Mouse (Mus musculus) thymus, postnatal 36 days (tissue): ENCODE results near the gene Olfr1368.
A peak's percentile ranks its signal among the peaks of the same experiment; 100 is the strongest.
"Not testable (repeated sequence)": the region's sequence is repeated elsewhere in the genome, so short reads cannot be mapped to it uniquely, and the experiment has no call there.

ENCODE experiments used
- DNase-seq, 2 experiments: peaks; one replicate each; pipeline ENCODE4 v3.0.0; 2022; ENCODE audit warnings: mixed read lengths in 2 of 2

Gene Olfr1368

GRCm38 (mm10) chr13:21166936-21167909, 21.6 kb upstream of the Olfr1368 start:
- DNase-seq: peak; percentile 81 to 85

- no peak for DNase-seq
Measured at GRCm38 (mm10) chr13:21162591-21162990, 16.9 kb upstream of the Olfr1368 start.

GRCm38 (mm10) chr13:21161591-21161990, 15.9 kb upstream of the Olfr1368 start:
- no peak for DNase-seq

GRCm38 (mm10) chr13:21160657-21161590, 15.3 kb upstream of the Olfr1368 start:
- DNase-seq: peak; percentile 87 to 90

- DNase-seq: no peak
Measured at GRCm38 (mm10) chr13:21160041-21160511, 14.4 kb upstream of the Olfr1368 start.

- DNase-seq: no peak
Measured at GRCm38 (mm10) chr13:21159475-21159819, 13.8 kb upstream of the Olfr1368 start.

- DNase-seq: peak; percentile 82 to 85
Measured at GRCm38 (mm10) chr13:21158785-21159474, 13.3 kb upstream of the Olfr1368 start.

GRCm38 (mm10) chr13:21158071-21158470, 12.4 kb upstream of the Olfr1368 start:
- DNase-seq: no peak

- no peak for DNase-seq
Measured at GRCm38 (mm10) chr13:21155888-21156287, 10.2 kb upstream of the Olfr1368 start.

GRCm38 (mm10) chr13:21142421-21142820, 3.2 kb downstream of the Olfr1368 start:
- DNase-seq: peak; percentile 5 to 9

GRCm38 (mm10) chr13:21129339-21129738, 16.3 kb downstream of the Olfr1368 start, which contains the start of gene Olfr263:
Gene Olfr263 (plus strand): TSS chr13:21129639.
- DNase-seq: not testable (repeated sequence)

- DNase-seq: no peak
Measured at GRCm38 (mm10) chr13:21114121-21114520, 31.5 kb downstream of the Olfr1368 start.

GRCm38 (mm10) chr13:21111183-21111582, 34.5 kb downstream of the Olfr1368 start, which contains the start of gene Olfr1369-ps1:
Gene Olfr1369-ps1 (plus strand): TSS chr13:21111483.
- not testable (repeated sequence) for DNase-seq

GRCm38 (mm10) chr13:21110441-21110840, 35.2 kb downstream of the Olfr1368 start:
- DNase-seq: no peak

- DNase-seq: no peak
Measured at GRCm38 (mm10) chr13:21109759-21110158, 35.9 kb downstream of the Olfr1368 start.
